Mouse (Mus musculus): ENCODE measurements at regions not wholly inside any gene's neighbourhood (a gene's known extent, or its start where the extent isn't known, plus 50 kb on each side); places are given as distances from the start of the nearest gene placed in this dataset.

DNA sequence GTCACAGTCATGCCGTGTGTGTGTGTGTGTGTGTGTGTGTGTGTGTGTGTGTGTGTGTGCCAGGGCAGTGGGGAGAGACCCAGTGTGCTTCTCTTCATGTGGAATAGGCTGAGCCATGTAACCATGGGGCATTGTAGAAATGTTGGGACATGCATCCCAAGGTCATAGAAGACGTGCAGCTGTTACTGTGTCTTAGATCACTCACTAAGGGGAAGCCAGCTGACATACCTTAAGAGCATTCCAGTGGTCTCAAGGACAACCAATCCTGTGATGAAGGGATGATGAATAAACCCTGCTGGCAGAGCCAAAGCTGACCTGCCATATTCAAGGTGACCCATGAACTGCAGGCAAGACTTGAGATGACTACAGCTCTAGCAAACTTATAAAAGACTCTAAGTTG lies 75.3 kb upstream of the Klf3 start:
- no peaks in the 10 kb centered on the region for H3K4me1 ChIP-seq (ENCODE audit: control insufficient read depth in 1 of 2, insufficient read depth in 2 of 2, low read length in 2 of 2)
- TF ChIP-seq POLR2AphosphoS5 (IDR thresholded peaks at IDR 0.05; ENCODE audit: borderline replicate concordance, low read depth, low read length) (no peak), MEF2A (IDR thresholded peaks at IDR 0.05; ENCODE audit: extremely low read depth, insufficient replicate concordance, low read depth, low read length, poor library complexity, severe bottlenecking) (no peak), EP300 (IDR thresholded peaks at IDR 0.05; ENCODE audit: low read depth in 1 of 2, low read length in 2 of 2) (no peak), ZNF384 (IDR thresholded peaks at IDR 0.05; ENCODE audit: low read depth, low read length) (no peak), MYC (IDR thresholded peaks at IDR 0.05; ENCODE audit: low read depth, low read length) (no peak), TBP (IDR thresholded peaks at IDR 0.05; ENCODE audit: low read depth, low read length) (no peak), E2F4 (IDR thresholded peaks at IDR 0.05; ENCODE audit: borderline replicate concordance, low read depth, low read length) (no peak)
- H3K9me3 ChIP-seq (replicated peaks; ENCODE audit: insufficient read depth, low read length), result no peaks in the 10 kb centered on the region
- no peak overlapping the region for H3K9ac ChIP-seq (ENCODE audit: control insufficient read depth, low read depth, low read length, poor library complexity, severe bottlenecking)
- H3K4me3 ChIP-seq (ENCODE audit: control insufficient read depth in 1 of 2, insufficient read depth in 1 of 2, low read depth in 2 of 2, low read length in 2 of 2), result no peak overlapping the region
- no peaks in the 10 kb centered on the region for H3K79me2 ChIP-seq (ENCODE audit: control insufficient read depth, insufficient read depth, low read length, poor library complexity)
- DNase-seq (ENCODE audit: low read depth, low spot score), result no peak
- no peak overlapping the region for H3K27ac ChIP-seq (ENCODE audit: control insufficient read depth, low read depth, low read length)
- no peaks in the 10 kb centered on the region for H3K36me3 ChIP-seq (ENCODE audit: control insufficient read depth in 1 of 2, insufficient read depth in 2 of 2, low read length in 2 of 2)
- H3K27me3 ChIP-seq (ENCODE audit: control insufficient read depth in 1 of 2, insufficient read depth in 2 of 2, low read length in 2 of 2), result no peaks in the 10 kb centered on the region

DNA sequence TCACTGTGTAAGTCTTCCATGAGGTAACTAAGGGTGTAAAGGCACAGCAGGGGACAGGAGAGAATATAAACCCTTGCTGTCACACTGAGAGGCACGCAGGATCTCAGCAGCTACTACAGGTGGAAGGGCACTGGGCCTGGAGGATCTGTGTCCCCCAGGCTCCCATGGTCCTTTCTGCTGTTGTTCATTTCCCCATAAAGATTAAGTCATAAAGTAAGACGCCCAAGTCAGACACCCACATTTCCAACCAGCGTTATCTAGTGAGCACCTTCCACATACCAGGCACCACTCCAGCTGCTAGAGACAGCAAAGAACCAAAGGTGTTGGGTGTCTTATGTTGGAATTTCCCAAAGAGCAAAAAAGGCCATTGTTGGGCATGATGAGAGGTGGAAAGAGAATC lies 70.8 kb upstream of the Klf3 start:
- no peak for TF ChIP-seq JUND (IDR thresholded peaks at IDR 0.05; ENCODE audit: low read depth, low read length)
- TF ChIP-seq TCF12 (IDR thresholded peaks at IDR 0.05; ENCODE audit: low read depth, low read length), result no peak
- no peak for TF ChIP-seq POLR2AphosphoS2 (IDR thresholded peaks at IDR 0.05; ENCODE audit: low read length)
- TF ChIP-seq MYC (IDR thresholded peaks at IDR 0.05; ENCODE audit: low read depth, low read length), result no peak
- no peak for TF ChIP-seq ZMIZ1 (IDR thresholded peaks at IDR 0.05; ENCODE audit: low read depth, low read length)
- TF ChIP-seq EP300 (IDR thresholded peaks at IDR 0.05; ENCODE audit: low read depth in 1 of 2, low read length in 2 of 2), result peak in 1 of 2 experiments; percentile 17; a peak in 1 of 4 replicates
- H3K36me3 ChIP-seq (ENCODE audit: control insufficient read depth in 1 of 2, insufficient read depth in 2 of 2, low read length in 2 of 2), result no peaks in the 10 kb centered on the region
- DNase-seq (ENCODE audit: low read depth, low spot score), result no peak

DNA sequence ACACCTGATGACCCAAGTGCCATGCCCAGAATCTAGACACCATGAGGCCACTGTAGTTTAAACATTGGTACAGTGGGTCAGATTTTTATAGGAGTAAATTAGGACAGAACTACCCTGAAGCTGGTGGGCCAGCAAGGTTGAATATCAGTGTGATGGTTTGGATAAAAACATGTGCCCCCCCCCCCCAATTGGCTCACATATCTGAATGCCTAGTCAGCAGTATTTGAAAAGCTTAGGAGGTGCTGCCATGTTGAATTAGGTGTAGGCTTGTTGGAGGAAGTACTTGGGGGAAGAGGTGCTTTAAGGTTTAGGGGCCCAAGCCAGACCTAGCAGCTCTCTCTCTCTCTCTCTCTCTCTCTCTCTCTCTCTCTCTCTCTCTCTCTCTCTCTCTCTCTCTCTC lies 66.2 kb upstream of the Klf3 start:
- DNase-seq (ENCODE audit: low read depth, low spot score), result no peak
- peak; percentile 31; the same call in 1 of the 2 replicates for TF ChIP-seq MAFK (IDR thresholded peaks at IDR 0.05; ENCODE audit: borderline replicate concordance, low read depth, low read length)
- no peak for TF ChIP-seq MYC (IDR thresholded peaks at IDR 0.05; ENCODE audit: low read depth, low read length)
- no peaks in the 10 kb centered on the region for H3K79me2 ChIP-seq (ENCODE audit: control insufficient read depth, insufficient read depth, low read length, poor library complexity)
- H3K27me3 ChIP-seq (ENCODE audit: control insufficient read depth in 1 of 2, insufficient read depth in 2 of 2, low read length in 2 of 2), result no peaks in the 10 kb centered on the region
- no peaks in the 10 kb centered on the region for H3K9me3 ChIP-seq (replicated peaks; ENCODE audit: insufficient read depth, low read length)
- no peak overlapping the region for H3K4me3 ChIP-seq (ENCODE audit: control insufficient read depth in 1 of 2, insufficient read depth in 1 of 2, low read depth in 2 of 2, low read length in 2 of 2)
- no peak overlapping the region for H3K27ac ChIP-seq (ENCODE audit: control insufficient read depth, low read depth, low read length)
- H3K36me3 ChIP-seq (ENCODE audit: control insufficient read depth in 1 of 2, insufficient read depth in 2 of 2, low read length in 2 of 2), result no peaks in the 10 kb centered on the region
- no peak overlapping the region for H3K9ac ChIP-seq (ENCODE audit: control insufficient read depth, low read depth, low read length, poor library complexity, severe bottlenecking)
- H3K4me1 ChIP-seq (ENCODE audit: control insufficient read depth in 1 of 2, insufficient read depth in 2 of 2, low read length in 2 of 2), result no peaks in the 10 kb centered on the region

More for the DNA sequence above, 70.8 kb upstream of the Klf3 start:
- Histone ChIP-seq H3K9ac (ENCODE audit: control insufficient read depth, low read depth, low read length, poor library complexity, severe bottlenecking) (no peak overlapping the region), H3K27me3 (ENCODE audit: control insufficient read depth in 1 of 2, insufficient read depth in 2 of 2, low read length in 2 of 2) (no peaks in the 10 kb centered on the region), H3K27ac (ENCODE audit: control insufficient read depth, low read depth, low read length) (no peak overlapping the region), H3K9me3 (replicated peaks; ENCODE audit: insufficient read depth, low read length) (no peaks in the 10 kb centered on the region), H3K79me2 (ENCODE audit: control insufficient read depth, insufficient read depth, low read length, poor library complexity) (no peaks in the 10 kb centered on the region), H3K4me3 (ENCODE audit: control insufficient read depth in 1 of 2, insufficient read depth in 1 of 2, low read depth in 2 of 2, low read length in 2 of 2) (no peak overlapping the region), H3K4me1 (ENCODE audit: control insufficient read depth in 1 of 2, insufficient read depth in 2 of 2, low read length in 2 of 2) (no peaks in the 10 kb centered on the region)

All from MEL (cell line).